Mouse (Mus musculus) G1E (cell line): Measurements from ENCODE around the gene Galnt6.

Experiments
- CTCF ChIP-seq: IDR thresholded peaks from 2 replicates; pipeline ENCODE4 v1.5.1; 2012; ENCODE audit warnings: low read depth, low read length, inconsistent platforms, mixed read lengths
- POLR2AphosphoS5 ChIP-seq: IDR thresholded peaks from 2 replicates; pipeline ENCODE4 v1.6.1; 2012; ENCODE audit warnings: low read depth, low read length, inconsistent platforms; ENCODE audit not compliant: insufficient replicate concordance

GRCm38 (mm10) chr15:100681770-100682169 is 47.4 kb downstream of the Galnt6 start:
- TF ChIP-seq CTCF (no peak), POLR2AphosphoS5 (no peak)
